Mouse (Mus musculus) cerebellum, adult 9-11 months (tissue): ENCODE measurements around the gene Glg1.
"Not testable (repeated sequence)": the region's sequence is repeated elsewhere in the genome, so short reads cannot be mapped to it uniquely, and the experiment has no call there.

Experiments used
- DNase-seq: peaks from one replicate; pipeline ENCODE4 v3.0.0; 2022

Gene Glg1

GRCm38 (mm10) chr8:111258631-111259407 is at the start of gene Glg1:
Gene Glg1, minus strand, starts transcription at chr8:111259216.
- DNase-seq = peak; percentile 91

GRCm38 (mm10) chr8:111305031-111305730 is 46.2 kb upstream of the Glg1 start:
- DNase-seq = no peak

GRCm38 (mm10) chr8:111304359-111304758 is 45.3 kb upstream of the Glg1 start:
- DNase-seq = no peak

GRCm38 (mm10) chr8:111303076-111303803 is 44.2 kb upstream of the Glg1 start:
- DNase-seq = not testable (repeated sequence)

- peak; percentile 12 for DNase-seq
These were observed 41.9 kb upstream of the Glg1 start for GRCm38 (mm10) chr8:111300597-111301546.

- DNase-seq = peak; percentile 97
These were observed 41.0 kb upstream of the Glg1 start, which contains the start of gene Rfwd3 for GRCm38 (mm10) chr8:111299821-111300568. Gene Rfwd3, minus strand, starts transcription at chr8:111300222.

- peak; percentile 55 for DNase-seq
These were observed 40.4 kb upstream of the Glg1 start for GRCm38 (mm10) chr8:111299363-111299820.

GRCm38 (mm10) chr8:111298011-111298410 is 39.0 kb upstream of the Glg1 start:
- peak; percentile 26 for DNase-seq

GRCm38 (mm10) chr8:111291733-111292132 is 32.7 kb upstream of the Glg1 start:
- DNase-seq = no peak

GRCm38 (mm10) chr8:111290586-111290985 is 31.6 kb upstream of the Glg1 start:
- DNase-seq = no peak

GRCm38 (mm10) chr8:111285603-111286002 is 26.6 kb upstream of the Glg1 start:
- DNase-seq = no peak

GRCm38 (mm10) chr8:111282093-111282492 is 23.1 kb upstream of the Glg1 start:
- no peak for DNase-seq

- DNase-seq = no peak
These were observed 9.3 kb upstream of the Glg1 start for GRCm38 (mm10) chr8:111268277-111268676.

- DNase-seq = not testable (repeated sequence)
These were observed 7.1 kb upstream of the Glg1 start for GRCm38 (mm10) chr8:111266161-111266560.

- no peak for DNase-seq
These were observed 5.7 kb upstream of the Glg1 start for GRCm38 (mm10) chr8:111264693-111265220.

GRCm38 (mm10) chr8:111261981-111262381 is 3.0 kb upstream of the Glg1 start:
- DNase-seq = no peak

- peak; percentile 14 for DNase-seq
These were observed 1.2 kb upstream of the Glg1 start for GRCm38 (mm10) chr8:111260251-111260650.

- no peak for DNase-seq
These were observed 359 bp upstream of the Glg1 start for GRCm38 (mm10) chr8:111259408-111259741.

GRCm38 (mm10) chr8:111258010-111258630 is 896 bp downstream of the Glg1 start:
- no peak for DNase-seq

- no peak for DNase-seq
These were observed 6.4 kb downstream of the Glg1 start for GRCm38 (mm10) chr8:111252487-111253112.
